Mouse (Mus musculus): ENCODE data around the gene Med15.
"Not testable (repeated sequence)": the region's sequence is repeated elsewhere in the genome, so short reads cannot be mapped to it uniquely, and the experiment has no call there.

Gene Med15

DNA sequence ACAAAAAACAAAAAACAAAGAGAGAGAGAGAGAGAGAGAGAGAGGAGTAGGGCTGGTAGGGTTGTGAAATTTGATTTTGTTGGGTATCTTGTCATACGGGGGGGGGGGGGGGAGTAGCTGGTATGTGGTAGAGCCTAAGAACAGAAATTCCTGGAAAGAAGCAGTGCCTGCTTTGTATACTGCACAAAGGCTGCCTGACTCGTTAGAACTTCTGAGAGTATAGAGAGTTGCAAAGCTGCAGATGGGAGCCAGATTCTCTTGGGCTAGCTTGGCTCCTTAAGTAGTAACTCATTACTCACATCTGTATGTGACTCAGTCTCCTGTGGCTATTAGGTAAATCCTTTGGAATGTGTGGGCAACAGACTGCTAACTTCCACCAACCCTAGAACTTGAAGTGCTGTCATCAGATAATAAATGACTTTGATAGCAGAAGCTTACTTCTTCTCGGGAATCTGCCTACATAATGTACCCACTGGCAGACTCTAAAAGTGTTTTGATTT, at the start of gene Med15:
Gene Med15 (minus strand): TSS at position 51 of the 500 bp plus-strand sequence.
- no peak for DNase-seq

DNA sequence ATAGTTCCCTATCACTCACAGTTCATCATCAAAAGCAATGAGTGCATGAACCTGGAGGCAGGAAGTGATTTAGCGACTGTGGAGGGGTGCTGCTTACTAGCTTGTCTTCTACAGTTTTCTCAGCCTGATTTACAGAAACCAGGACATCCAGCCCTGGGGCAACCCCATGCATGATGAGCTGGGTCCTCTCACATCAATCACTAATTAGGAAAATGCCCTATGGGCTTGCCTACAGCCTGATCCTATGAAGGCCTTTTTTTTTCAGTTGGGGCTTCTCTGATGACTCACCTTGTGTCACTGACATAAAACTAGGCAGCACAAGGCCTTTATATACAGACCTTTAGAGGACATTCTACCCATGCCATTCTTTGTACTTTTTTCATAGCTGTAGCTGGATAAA, 47.0 kb upstream of the Med15 start:
- no peak for DNase-seq

GRCm38 (mm10) chr16:17778223-17778622, 45.5 kb upstream of the Med15 start:
- no peak for DNase-seq

DNA sequence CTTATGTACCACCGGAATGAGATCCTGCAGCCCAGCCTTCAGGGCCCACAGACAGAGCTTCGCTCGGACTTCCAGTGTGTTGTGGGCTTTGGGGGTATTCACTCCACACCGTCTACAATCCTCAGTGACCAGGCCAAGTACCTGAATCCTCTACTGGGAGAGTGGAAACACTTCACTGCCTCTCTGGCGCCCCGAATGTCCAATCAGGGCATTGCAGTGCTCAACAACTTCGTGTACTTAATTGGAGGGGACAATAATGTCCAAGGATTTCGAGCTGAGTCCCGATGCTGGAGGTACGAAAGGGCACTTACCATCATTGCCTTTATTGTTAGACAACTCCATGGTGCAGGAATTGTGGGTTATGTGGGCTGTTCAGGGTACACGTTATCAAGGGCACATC, 44.1 kb upstream of the Med15 start:
- DNase-seq, result no peak

- DNase-seq, result no peak
Measured at GRCm38 (mm10) chr16:17771117-17771865, 38.6 kb upstream of the Med15 start.

- DNase-seq, result peak; percentile 30
Measured at GRCm38 (mm10) chr16:17768834-17769233, 36.1 kb upstream of the Med15 start.

DNA sequence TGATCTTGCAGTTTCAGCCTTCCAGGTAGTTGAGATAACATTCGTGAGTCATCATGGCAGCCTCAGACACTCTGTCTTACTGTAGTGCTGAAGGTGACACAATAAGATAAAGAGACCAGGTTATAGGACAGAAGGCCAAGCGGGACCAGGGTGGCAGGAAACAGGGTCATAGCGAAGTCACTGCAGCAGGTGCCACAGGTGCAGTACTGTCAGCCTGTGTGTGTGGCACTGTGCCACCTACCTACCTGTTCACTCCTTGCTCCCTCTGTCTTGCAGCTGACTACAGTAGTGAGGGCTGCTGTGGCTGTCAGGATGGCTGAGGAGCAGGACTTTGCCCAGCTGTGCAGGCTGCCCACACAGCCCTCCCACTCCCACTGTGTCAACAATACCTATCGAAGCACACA, 31.4 kb upstream of the Med15 start:
- no peak for DNase-seq

DNA sequence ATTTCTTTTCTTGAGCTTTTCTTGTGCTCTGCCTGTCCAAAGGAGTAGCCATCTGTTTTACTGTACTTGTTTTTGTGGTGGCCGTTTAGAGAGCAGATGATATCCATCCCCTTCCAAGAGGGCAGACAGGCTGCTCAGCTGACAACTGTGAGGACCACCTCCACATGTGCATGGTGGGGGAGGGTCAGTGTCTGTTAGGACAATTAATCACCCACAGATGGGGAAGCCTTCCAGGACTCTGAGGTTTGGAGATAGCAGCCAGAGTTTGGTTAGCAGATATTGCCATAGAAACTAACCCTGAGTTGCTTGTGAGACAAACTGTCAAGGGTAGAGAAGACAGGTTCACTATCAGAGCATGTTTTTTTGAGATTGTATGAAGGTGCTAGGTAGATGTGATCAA, 28.4 kb upstream of the Med15 start:
- no peak for DNase-seq

GRCm38 (mm10) chr16:17760657-17761056, 28.0 kb upstream of the Med15 start:
- DNase-seq, result no peak

- peak; percentile 26 for DNase-seq
Measured at GRCm38 (mm10) chr16:17759813-17760321, 27.2 kb upstream of the Med15 start.

- peak; percentile 91 for DNase-seq
Measured at GRCm38 (mm10) chr16:17759344-17759773, 26.7 kb upstream of the Med15 start, which contains the start of gene Klhl22. TSS of gene Klhl22 (plus strand) at chr16:17759618.

GRCm38 (mm10) chr16:17758902-17759301, 26.2 kb upstream of the Med15 start:
- no peak for DNase-seq

DNA sequence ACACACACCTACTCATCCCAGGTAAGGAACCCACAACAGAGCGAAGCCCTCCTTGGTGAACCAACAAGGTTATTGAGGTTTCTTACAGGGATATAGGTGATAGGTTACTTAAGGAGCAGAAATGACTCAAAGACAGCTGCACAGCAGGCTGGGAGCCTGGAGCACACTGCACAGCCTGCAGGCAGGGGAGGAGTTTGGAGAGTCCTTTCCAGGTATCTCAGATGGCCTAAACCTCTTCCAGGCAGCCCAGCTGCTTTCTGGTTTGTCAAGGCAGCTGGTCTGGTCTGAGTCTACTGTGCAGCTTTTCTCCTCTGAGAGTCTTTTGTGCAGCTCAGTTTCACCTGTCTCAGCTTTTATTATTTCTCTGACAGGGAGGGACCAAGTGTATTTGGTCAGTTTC, 25.1 kb upstream of the Med15 start:
- no peak for DNase-seq

DNA sequence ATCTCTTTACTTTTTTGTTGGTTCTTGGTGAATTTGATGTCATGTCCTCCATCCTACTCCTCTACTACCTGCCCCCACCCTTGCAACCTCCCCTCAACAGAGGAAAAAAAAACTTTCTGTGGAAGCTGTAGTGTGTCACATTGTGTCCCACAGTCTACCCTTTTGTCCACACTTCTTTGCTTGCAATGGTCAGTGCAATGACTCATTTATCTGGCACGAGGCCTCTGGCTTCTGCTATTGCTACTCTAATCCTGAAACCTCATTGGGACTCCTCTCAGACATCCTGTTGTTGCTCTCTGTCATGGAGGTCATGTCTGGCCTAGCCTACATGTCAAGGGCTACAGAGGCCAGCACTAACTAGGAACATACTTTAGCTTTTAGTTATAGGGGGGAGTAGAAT, 21.0 kb upstream of the Med15 start:
- no peak for DNase-seq

DNA sequence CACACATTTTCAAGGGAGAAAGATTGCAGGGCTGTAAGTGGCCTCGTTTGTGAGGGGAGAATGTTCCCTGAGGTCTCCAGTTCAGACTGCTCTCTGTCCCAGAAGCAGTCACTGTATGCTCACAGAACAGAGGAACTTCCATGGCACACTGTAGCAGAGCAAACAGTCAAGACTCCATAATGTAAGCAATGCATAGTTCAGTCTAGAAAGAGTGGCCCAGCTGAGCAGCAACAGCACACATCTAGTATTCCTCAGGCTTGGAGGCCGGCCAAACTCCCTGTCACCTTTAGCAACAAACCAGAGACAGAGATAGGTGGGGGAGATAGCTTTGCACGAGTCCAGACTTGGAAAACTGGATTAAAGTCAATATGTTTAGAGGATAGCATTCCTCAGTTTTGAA, 20.3 kb upstream of the Med15 start:
- no peak for DNase-seq

- DNase-seq, result no peak
Measured at GRCm38 (mm10) chr16:17745067-17745466, 12.4 kb upstream of the Med15 start.

DNA sequence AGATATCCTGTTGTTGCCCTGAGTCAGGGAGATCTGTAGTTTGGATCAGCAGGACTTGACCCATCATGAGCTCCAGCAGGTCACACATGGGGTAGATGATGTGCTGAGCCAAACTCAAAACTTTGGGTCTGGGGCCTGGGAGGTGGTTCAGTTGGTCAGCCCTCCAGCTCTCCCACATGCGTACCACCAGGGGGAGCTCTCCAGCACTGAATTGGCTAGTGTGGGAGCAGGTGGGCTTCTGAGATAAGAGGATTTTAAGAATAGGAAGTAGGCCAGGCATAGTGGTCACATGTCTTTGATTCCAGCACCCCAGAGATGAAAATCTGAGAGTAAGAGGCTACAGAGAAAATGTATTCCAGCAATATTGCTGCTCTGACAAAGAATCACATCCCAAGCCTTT, 11.8 kb upstream of the Med15 start:
- DNase-seq, result no peak

- DNase-seq, result no peak
Measured at GRCm38 (mm10) chr16:17743279-17743678, 10.6 kb upstream of the Med15 start.

- no peak for DNase-seq
Measured at GRCm38 (mm10) chr16:17742810-17743209, 10.1 kb upstream of the Med15 start.

DNA sequence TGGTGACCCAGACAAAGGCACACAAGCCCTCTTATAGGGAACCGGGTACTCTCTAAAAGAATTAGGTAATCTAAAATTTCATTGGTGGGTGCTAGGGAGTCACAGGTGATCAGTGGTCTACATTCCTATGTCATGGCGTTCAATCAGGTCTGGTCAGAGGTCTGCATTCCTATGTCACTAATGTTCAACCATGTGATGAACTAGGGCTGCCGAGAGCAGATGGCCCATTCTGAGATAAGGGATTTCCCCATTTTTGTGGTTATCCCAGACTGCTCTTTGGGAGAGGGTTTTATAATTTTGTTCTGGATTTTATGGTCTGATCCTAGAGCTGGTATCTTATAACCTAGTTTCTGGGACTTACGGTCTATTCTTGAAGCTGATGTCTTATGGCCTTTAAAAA, 7.4 kb upstream of the Med15 start:
- DNase-seq, result no peak

DNA sequence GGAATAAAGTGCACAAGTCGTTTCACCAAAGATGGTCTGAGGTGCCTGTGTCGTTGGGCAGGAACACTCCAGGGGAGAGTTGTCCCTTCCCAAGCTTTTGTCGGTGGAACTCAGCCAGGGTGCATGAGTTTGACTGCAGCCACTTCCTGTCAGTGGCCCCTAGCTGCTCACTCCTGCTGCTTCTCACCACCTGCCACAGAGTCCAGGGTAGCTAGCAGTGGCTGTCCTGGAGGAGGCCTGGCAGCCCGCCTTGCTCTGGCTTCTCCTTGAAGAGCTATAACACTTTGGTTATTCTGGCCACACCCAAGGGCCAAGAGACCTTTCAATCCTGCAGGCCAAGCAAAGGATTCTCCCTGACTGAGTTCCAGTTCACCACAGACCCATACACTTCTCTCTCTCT, 3.5 kb upstream of the Med15 start:
- no peak for DNase-seq

DNA sequence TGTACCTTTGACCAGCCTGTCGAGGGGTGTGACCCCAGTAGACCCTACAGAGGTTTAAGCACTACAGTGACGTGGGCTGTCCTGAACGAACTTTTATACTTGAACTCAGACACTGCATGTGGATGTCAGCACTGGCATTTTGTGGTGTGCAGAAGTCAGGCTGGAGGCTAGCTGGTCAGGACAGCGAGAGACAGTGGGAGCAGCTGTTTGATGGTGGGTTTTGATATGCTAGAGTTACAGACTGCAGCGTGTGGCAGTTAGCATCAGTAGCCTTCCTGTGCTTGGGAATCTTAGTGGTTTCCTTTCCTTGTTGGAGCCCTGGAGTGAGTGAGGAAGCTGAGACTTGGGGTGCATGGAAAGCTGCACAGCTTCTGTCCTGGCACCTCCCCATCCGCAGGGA, 2.2 kb upstream of the Med15 start:
- DNase-seq, result not testable (repeated sequence)

GRCm38 (mm10) chr16:17733646-17734045, 955 bp upstream of the Med15 start:
- no peak for DNase-seq

DNA sequence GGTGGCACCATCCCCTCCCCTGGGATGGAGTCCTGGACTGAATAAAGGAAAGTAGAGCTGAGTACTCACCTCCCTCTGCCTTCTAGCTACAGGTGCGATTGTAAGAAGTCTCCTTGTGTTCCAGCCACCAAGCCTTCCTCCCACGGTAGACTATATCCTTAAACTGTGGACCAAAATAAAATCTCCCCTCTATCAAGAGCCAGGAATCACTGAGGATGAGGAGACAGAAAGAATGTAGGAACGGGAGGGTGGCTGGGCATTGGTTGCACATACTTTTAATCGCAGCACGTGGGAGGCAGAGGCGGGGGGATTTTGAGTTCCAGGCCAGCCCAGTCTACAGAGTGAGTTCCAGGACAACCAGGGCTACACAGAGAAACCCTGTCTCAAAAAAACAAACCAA, 260 bp downstream of the Med15 start:
- no peak for DNase-seq

DNA sequence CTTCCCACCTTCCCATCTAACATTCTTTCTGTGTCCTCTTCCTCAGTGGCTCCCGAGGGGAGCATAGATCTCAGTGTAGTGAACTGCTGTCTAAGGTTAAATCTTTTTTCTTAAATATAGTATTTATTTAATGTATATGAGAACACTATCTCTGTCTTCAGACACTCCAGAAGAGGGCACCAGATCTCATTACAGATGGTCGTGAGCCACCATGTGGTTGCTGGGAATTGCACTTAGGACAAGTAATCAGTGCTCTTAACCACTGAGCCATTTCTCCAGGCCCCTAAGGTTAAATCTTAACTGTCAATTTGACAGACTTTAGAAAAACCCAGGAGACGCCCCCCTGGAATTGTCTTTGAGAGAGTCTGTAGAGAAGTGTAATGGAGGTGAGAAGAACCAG, 670 bp downstream of the Med15 start:
- DNase-seq, result no peak
